Mouse (Mus musculus) bone marrow, adult 2 months (tissue): ENCODE measurements around the gene Tube1.

ENCODE experiments used
- CTCF ChIP-seq: fragments of 200-500 bp; IDR thresholded peaks from 2 replicates; pipeline ENCODE4 v1.5.1; 2011; ENCODE audit warnings: low read length, control low read depth; ENCODE audit not compliant: control insufficient read depth, insufficient read depth
- POLR2A ChIP-seq: fragments of 200-500 bp; IDR thresholded peaks from 2 replicates; pipeline ENCODE4 v1.6.1; 2011; ENCODE audit warnings: low read depth, mild to moderate bottlenecking, control low read depth, low read length, borderline replicate concordance; ENCODE audit not compliant: control insufficient read depth

DNA sequence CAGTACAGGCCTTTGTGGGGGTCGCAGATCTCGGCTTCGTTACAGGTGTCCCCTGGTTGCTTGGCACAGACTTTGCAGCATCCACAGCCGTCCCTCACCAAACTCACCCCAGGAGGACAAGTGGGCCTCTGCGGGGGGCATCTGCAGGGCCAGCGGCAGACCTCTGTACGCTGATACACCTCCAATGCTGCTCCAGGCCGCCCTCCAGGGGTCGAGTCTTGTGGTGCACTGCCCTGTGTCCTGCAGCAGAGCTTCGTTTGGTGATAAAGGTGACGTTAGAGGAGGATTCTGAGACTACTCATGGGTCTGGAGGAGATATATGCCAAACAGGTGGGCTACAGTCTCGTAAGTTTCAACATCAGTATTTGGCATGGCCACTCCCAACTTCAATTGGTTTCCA is 24.5 kb downstream of the Tube1 start:
- TF ChIP-seq CTCF: no peak
- no peak for TF ChIP-seq POLR2A
